Mouse (Mus musculus) frontal cortex, postnatal 14 days (tissue): Measurements from ENCODE around the gene Spast.
A peak's percentile ranks its signal among the peaks of the same experiment; 100 is the strongest.
"Not testable (repeated sequence)": the region's sequence is repeated elsewhere in the genome, so short reads cannot be mapped to it uniquely, and the experiment has no call there.

ENCODE experiments used
- DNase-seq, 2 experiments: peaks; one replicate each; pipeline ENCODE4 v3.0.0; 2022; ENCODE audit warnings: low spot score in 2 of 2

The Spast gene

GRCm38 (mm10) chr17:74338937-74339804, at the start of gene Spast:
Gene Spast, plus strand, starts transcription at chr17:74338987.
- peak; percentile 25 to 46 for DNase-seq

- no peak for DNase-seq
Observed at GRCm38 (mm10) chr17:74290198-74290597, 48.6 kb upstream of the Spast start.

- DNase-seq = no peak
Observed at GRCm38 (mm10) chr17:74290869-74291268, 47.9 kb upstream of the Spast start.

GRCm38 (mm10) chr17:74291640-74292361, 47.0 kb upstream of the Spast start:
- no peak for DNase-seq

GRCm38 (mm10) chr17:74293687-74294425, 44.9 kb upstream of the Spast start:
- DNase-seq = peak in 1 of 2 experiments; percentile 23

- peak; percentile 39 to 60 for DNase-seq
Observed at GRCm38 (mm10) chr17:74294426-74295025, 44.3 kb upstream of the Spast start.

GRCm38 (mm10) chr17:74295026-74295970, 43.5 kb upstream of the Spast start, which contains the start of gene Memo1:
Gene Memo1, minus strand, starts transcription at chr17:74295521.
- peak; percentile 61 to 75 for DNase-seq

GRCm38 (mm10) chr17:74296076-74296823, 42.5 kb upstream of the Spast start:
- no peak for DNase-seq

GRCm38 (mm10) chr17:74296991-74297390, 41.8 kb upstream of the Spast start:
- not testable (repeated sequence) for DNase-seq

GRCm38 (mm10) chr17:74300089-74300488, 38.7 kb upstream of the Spast start:
- DNase-seq = no peak

- no peak for DNase-seq
Observed at GRCm38 (mm10) chr17:74304060-74304459, 34.7 kb upstream of the Spast start.

- no peak for DNase-seq
Observed at GRCm38 (mm10) chr17:74305616-74306015, 33.2 kb upstream of the Spast start.

- DNase-seq = no peak
Observed at GRCm38 (mm10) chr17:74306021-74306420, 32.8 kb upstream of the Spast start.

- no peak for DNase-seq
Observed at GRCm38 (mm10) chr17:74315445-74316308, 23.1 kb upstream of the Spast start.

GRCm38 (mm10) chr17:74316309-74316863, 22.4 kb upstream of the Spast start:
- DNase-seq = peak; percentile 74 to 79

- no peak for DNase-seq
Observed at GRCm38 (mm10) chr17:74318721-74319120, 20.1 kb upstream of the Spast start.

- DNase-seq = no peak
Observed at GRCm38 (mm10) chr17:74322400-74323054, 16.3 kb upstream of the Spast start.

- no peak for DNase-seq
Observed at GRCm38 (mm10) chr17:74323844-74324243, 14.9 kb upstream of the Spast start, which contains the start of gene Dpy30. Gene Dpy30, minus strand, starts transcription at chr17:74323944.
